Mouse (Mus musculus) megakaryocyte, adult 5-6 weeks (primary cell): ENCODE data around the gene Apom. TPM values are rescaled to one million over a fixed set of nuclear protein-coding genes. Genes with fewer than 3 reads are reported as not detected.

Experiments
- ATAC-seq: 2 replicates; pipeline ENCODE4 v1.8.0; 2016; ENCODE audit warnings: mild to moderate bottlenecking, inconsistent platforms; ENCODE audit not compliant: poor library complexity, severe bottlenecking
- total RNA-seq, 2 experiments: library from RNA; stranded (forward) in 1 of 2; stranded (reverse) in 1 of 2; fragments of 153-499, 151-499 nt in 1 of 2; fragments of 221-1000, 200-1000 nt in 1 of 2; gene quantifications; 2 replicates each; pipeline versions ENCODE4 v1.2.3 to v1.2.4; 2015 to 2017

Gene Apom
- total RNA-seq, 2 experiments from 2014 or later, result 0.26 to 0.38 TPM

DNA sequence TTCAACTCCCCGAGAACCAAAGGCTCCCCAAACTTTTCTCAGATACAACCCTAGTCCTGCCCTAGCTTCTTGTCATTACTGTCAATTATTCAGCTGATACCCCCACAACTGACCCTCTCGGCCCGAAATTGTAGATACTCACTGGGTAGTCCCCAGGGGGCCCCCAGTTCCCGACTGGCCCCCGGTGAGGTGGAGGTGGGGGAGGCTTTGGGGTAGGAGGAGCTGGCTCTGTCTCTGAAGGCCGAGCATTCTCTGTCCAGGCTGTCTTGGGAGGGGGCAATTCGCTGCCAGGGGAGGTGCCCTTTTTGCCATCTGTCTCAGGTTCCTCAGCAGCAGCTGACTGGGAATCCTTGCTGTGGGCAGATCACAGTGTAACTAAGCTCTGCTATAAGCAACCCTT is 27.8 kb upstream of the Apom start:
- no peak for ATAC-seq

DNA sequence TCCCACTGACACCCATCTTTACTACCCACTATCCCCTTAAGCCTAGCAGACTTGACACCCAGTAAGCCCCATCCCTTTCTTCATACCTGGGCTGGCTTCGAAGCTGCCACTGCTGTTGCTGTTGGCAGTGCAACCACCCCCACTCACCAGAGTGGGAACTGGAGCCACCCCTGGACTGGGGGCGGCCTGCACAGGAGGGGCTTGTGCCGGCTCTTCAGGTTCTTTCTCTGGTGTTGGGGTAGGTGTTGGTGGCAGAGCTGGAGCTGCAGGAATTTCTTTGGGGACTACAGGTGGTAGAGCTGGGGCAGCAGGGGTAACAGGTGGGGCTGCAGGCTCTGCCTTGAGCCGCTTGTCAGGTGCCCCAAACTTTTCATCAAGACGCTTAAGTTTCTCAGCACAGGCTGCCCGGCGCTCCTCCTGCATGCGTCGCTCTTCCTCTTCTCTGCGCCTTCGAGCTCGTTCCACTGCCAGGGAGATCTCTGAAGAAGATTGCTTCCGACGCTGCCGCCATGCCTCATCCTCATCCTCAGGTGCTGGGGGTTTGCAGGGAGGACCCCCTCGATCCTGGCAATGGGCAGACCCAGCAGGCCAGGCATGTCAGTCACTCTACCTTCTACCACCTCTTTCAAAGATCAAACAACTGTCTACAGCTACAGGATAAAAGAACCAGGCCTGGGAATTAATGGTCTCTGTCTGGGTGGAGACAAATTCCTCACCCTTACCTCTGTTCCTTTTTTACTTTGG is 27.2 kb upstream of the Apom start:
- ATAC-seq, result no peak

- no peak for ATAC-seq
These were observed 25.9 kb upstream of the Apom start for GRCm38 (mm10) chr17:35157661-35158175.

DNA sequence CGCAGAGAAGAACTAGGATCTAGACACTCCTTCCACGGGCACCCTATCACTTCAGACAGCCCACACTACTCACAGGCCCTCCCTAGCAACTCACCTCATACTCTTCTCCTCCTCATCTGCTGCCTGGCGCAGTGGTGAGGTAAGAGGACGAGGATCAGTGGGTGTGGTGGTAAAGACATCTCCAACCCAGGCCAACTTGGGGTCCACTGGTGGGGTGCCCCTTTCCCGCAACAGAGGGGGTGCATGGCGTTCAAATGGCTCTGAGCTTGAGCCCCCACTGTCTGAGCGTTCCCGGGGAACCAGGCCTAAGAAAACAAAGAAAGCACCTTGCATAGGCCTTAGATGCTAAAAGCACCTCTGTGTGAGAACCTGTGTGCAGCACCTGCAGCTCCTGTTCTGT is 25.4 kb upstream of the Apom start:
- ATAC-seq, result no peak

DNA sequence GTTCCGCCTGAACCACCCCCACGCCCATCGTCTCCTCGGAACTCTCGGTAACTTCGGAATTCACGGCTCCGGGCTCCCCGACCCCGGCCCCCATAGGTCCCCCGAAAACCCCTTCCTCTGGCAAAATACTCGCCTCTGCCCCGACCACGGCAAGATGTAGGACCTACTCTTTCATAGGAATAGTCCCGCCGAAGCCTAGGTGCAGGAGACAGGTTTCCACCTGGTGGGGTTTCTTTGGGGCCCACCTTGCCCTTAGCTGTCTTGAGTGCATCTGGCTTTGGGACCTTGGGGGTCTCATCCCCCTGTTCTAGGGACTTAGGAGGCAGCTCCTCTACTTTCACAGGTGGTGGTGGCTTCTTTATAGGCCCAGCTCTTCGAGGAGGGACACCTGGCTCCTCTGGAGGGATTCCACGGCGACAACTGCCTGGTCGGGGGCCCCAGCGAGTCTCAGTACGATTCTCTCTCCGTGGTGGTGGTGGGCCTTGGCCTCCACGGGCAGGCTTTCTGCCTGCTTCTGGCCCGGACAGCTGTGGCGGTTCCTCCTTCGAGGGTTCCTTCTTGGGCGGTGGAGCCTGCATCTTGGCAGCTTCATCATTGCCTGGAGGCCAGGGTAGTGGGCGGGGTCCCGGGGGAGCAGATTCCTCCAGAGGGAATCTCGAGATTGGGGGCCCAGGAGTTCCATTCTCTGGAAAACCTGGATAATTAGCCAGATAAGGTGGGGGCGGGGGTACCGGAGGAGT is 24.8 kb upstream of the Apom start:
- no peak for ATAC-seq

- ATAC-seq, result no peak
These were observed 23.6 kb upstream of the Apom start for GRCm38 (mm10) chr17:35155451-35155850.

GRCm38 (mm10) chr17:35154616-35155015 is 22.8 kb upstream of the Apom start:
- ATAC-seq, result no peak

DNA sequence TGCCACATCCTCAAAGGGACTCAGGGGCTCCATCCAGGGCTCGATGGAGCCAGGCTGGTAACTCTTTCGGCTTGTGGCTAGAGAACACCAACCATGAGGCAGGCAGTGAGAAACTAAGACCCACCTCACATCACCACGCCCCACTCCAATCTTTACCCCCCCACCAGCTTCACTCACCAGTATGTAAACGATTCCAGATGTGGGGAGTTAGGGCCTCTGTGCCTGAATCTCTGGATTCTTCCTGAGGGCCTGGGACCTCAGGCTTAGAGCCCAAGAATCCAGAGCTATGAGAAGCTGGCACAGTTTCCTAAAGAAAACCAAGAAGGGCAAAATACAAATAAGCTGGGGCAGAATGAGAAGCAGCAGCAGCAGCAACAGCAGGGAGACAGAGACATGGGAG is 22.1 kb upstream of the Apom start:
- ATAC-seq, result no peak

GRCm38 (mm10) chr17:35153077-35153476 is 21.2 kb upstream of the Apom start:
- no peak for ATAC-seq

GRCm38 (mm10) chr17:35152121-35152520 is 20.3 kb upstream of the Apom start:
- no peak for ATAC-seq

GRCm38 (mm10) chr17:35147922-35148639 is 16.2 kb upstream of the Apom start:
- ATAC-seq, result no peak

DNA sequence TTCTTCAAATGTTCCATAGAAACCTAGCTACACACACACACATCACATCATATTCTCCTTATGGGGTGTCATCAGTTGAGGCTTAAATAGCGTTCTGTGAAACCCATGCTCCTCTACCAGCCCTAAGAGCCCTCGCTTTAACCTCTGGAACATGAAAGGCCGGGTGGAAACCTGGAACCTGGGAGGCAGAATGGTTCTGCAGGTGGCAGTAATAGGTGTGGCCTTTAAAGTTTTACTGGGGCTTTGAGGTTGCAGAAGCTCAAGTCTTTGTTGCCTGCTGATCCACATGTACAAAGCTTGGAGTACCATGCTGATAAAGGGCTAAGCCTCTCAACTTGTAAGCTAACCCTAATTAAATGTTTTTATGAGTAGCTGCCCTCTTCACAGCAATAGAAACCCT is 15.5 kb upstream of the Apom start:
- no peak for ATAC-seq

- no peak for ATAC-seq
These were observed 14.3 kb upstream of the Apom start for GRCm38 (mm10) chr17:35146139-35146538.

- no peak for ATAC-seq
These were observed 10.1 kb upstream of the Apom start for GRCm38 (mm10) chr17:35141971-35142370.

GRCm38 (mm10) chr17:35140490-35140996 is 8.7 kb upstream of the Apom start:
- ATAC-seq, result no peak

DNA sequence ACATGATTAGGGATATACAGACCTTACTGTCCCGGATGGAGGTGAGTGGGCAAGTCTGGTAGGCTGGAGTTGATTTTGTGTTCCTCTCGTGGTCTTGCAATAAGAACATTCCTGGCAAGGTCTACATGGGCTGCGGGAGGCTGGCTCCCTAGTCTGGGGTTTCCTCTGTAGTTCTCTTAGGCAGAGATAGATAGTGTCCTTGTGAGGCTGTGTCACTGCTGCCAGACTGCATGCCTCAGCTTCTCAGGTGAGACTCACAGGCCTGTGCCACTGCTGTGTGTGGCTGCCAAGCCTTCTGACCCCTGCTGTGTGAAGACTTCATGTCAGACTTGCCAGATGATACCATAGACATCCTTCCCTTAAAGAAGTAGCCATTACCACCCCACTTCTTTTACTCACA is 7.4 kb upstream of the Apom start:
- no peak for ATAC-seq

DNA sequence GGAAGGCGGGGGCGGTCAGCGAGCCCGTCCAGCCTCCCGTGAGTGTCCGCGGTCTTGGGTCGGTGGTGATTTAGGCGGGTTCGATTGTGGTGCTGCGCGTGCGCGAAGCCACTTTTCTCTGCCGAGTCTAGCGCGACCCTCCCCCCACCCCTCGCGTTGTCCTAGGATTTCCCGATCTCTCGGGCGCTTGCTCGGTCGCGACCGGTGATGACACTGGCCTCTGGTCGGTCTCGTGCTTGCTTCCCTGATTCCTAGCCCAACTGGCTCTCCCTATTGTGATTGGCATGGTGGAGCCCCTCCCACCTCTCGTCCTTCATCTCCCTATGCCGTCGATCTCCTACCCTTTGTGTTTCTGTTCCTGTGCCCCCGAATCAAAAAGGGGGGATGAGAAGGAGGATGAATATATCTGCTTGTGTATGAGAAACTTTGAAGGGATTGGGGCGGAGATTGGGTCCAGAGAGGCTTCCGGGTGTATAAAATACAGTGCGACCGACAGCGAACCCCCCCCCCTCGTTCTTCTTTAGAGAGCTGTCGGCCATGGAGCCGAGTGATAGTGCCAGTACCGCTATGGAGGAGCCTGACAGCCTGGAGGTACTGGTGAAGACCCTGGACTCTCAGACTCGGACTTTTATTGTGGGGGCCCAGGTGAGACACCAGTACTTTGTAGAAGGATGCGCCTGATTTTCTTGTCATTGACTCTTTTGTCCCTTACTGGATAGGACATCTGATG is 3.9 kb upstream of the Apom start:
- ATAC-seq, result peak; percentile 68

DNA sequence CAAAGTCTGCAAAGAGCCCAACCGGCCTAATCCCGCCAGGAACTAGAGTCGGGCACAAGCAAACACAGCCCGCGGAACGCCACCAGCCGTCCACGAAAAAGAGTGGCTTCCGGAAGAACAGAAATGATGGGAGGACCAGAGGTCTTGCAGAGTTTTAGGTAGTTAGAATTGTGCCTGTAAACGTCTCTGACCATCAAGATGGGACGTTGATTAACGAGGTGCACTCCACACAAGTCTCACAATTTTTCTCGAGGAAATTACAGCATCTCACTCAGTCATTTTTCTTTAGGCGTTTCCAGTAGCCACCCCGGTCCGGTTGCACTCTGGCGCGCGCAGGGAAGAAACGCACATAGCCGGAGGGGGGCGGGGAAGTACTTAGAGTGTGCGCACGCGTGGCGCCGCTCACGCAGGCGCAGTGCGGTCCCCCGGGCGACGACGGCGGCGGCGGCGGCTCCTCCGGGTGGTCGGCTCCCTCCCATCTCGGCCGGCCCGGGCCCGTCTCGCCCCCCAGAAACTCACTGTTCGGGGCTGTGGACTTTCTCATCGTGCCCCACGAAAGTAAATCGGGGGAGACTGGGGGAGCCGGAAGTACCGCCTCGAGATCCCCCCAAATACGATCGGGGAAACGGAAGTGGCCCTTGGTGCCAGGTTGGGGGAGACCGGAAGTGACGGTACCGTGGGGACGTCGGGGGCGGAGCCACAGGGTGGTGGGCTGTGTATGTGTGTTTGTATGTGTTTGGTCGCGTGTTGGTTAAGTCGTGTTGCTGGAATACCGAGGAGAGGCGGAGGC is 3.1 kb upstream of the Apom start, which contains the start of gene Bag6:
Bag6 (plus strand) TSS at position 378 of the 790 bp plus-strand sequence.
- peak; percentile 88 for ATAC-seq

DNA sequence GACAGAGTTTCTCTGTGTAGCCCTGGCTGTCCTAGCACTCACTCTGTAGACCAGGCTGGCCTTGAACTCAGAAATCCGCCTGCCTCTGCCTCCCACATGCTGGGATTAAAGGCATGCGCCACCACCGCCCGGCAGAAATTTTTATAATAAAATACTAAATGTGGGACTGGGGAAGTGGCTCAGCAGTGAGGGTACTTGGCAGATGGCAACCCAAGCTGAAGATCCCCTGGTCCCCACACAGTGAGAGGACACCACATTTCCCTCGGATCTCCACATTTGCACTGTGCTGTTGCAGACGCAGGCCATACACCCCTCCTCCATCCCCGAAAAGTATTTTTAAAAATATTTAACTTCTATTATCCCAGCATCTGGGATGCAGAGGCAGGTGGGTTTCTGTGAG is 1.7 kb upstream of the Apom start:
- no peak for ATAC-seq

DNA sequence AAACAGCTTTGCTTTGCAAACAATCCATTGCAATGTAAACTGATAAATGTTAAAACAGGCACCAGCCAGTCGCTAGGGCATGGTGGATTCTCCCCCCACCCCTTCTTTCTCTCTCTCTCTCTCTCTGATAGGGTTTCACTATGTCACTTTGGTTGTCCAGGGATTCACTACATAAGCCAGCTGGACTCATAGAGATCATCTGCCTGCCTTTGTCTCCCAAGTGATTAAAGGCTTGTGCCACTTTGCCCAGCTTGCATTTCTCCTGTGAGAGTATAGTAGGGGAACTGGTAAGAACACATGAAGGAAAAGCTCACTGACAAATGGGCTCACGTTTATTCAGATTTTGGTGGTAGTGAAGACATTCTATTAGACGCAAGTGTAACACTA is 317 bp upstream of the Apom start:
- ATAC-seq, result no peak
